Mouse (Mus musculus): ENCODE results near the gene Lgalsl. TPM values are rescaled to one million over a fixed set of nuclear protein-coding genes. Genes with fewer than 3 reads are reported as not detected.

Gene Lgalsl
- polyA plus RNA-seq (2012; rRNA removed): 32.4 and 36.4 TPM in 2 replicates

DNA sequence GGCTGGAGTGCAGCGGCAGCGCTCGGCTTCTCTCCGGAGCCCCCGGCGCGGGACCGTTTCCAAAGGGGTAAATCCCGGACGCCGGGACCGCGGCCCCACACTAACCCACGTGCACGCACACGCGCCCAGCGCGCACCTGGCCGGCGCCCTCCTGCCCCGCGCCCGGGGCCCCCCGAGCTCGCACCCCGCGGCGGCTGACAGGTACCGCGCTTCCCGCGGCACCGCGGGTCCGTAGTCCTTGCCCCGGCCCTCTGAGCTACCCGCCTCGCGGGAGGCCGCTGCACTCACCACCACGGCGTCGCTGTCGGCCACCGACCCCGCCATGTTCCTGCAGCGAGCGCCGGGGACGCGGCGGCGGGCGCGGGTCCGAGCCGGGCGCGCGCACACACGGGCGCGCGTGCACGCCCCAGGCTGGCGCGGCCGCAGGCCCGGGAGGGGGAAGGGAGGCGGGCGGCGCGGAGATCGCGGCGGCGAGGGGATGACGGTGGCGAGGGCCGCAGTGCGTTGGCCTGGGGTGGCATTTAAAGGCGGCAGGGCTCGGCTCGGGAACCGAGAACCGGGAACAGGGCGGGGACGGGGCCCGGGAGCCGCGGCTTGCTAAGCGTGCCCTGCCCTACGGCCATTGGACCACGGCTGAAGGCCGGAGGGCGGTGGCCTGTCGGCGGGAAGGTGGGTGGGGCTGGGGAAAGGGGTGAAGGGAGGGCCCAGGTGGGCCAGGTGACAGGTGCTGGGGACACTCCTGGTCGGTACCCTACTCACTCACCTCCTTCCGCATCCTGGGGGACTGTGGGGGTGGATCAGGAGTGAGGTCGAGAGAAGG lies at the start of gene Lgalsl:
Gene Lgalsl, minus strand, starts transcription at position 371 of the 820 bp plus-strand sequence.
- DNase-seq (ENCODE audit: low read depth): peak; percentile 80
- TF ChIP-seq POLR2A (IDR thresholded peaks at IDR 0.05; ENCODE audit: borderline replicate concordance, extremely low read depth, insufficient read depth, insufficient read length, poor library complexity, severe bottlenecking) (peak; percentile 90), CTCF (IDR thresholded peaks at IDR 0.05; ENCODE audit: borderline replicate concordance, extremely low read depth, insufficient read depth, insufficient read length) (no peak)

DNA sequence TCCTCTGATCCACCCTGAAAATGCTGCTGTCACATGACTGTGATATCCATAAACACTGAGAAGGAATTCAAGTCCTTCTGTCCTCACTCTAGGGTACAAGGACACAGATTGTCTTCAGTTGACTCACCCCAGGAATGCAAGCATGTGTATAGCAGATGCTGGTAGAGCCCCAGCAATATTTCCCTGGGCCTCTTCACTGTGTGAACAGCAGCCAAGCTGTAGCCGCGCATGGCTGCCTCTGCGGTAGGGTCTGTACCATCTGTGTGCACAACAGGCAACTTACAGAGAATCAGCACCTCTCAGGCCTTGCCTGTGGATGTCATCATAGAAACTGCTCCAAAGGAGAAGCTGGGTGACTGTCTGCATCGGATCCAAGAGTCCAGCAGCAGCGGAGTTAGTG lies 47.8 kb upstream of the Lgalsl start:
- peak; percentile 62 for DNase-seq (ENCODE audit: low read depth)

DNA sequence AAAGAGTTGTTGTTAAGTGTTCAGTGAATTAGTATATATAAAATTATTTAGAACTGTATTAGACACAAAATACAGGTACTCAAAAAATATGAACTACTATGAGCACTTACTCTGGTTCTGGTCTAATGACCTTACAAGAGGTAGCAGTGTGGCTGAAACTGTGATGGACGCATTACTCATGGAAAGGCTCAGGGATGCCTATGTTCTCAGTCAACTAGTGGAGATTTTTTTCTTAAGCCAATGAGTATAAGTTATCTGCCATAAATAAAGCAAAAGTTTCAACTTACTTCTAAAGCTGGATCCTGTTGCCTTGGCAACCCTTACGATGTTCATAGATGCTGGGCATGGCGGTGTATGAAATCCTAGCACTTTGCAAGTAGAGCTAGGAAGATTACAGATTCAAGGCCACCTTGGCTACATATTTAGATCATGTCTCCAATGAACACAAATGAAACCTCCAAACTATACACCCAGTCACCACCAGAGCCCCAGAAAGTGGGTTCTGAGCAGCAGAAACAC lies 46.8 kb upstream of the Lgalsl start:
- TF ChIP-seq CTCF (IDR thresholded peaks at IDR 0.05; ENCODE audit: borderline replicate concordance, extremely low read depth, insufficient read depth, insufficient read length) (no peak), POLR2A (IDR thresholded peaks at IDR 0.05; ENCODE audit: borderline replicate concordance, extremely low read depth, insufficient read depth, insufficient read length, poor library complexity, severe bottlenecking) (no peak)
- no peak for DNase-seq (ENCODE audit: low read depth)

More for the DNA sequence above, 47.8 kb upstream of the Lgalsl start:
- TF ChIP-seq POLR2A (IDR thresholded peaks at IDR 0.05; ENCODE audit: borderline replicate concordance, extremely low read depth, insufficient read depth, insufficient read length, poor library complexity, severe bottlenecking) (no peak), CTCF (IDR thresholded peaks at IDR 0.05; ENCODE audit: borderline replicate concordance, extremely low read depth, insufficient read depth, insufficient read length) (no peak)

DNA sequence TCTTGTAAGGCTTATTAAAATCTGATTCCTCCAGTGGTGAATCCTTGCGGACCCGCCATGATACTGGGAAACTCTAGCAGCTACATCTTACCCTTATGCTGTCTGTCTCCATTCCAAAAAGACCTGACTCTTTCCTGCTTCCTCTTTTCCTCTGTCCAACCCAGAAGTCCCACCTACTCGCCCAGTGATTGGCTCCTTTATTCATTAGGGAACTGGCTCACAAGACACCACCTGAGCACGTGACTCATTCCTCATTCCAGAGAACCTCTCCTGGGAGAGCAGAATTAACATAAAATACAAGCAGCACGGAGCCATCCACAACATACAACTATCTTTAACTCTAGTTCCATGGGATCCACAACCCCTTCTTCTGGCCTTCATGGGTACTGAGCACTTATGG lies 42.5 kb upstream of the Lgalsl start:
- no peak for TF ChIP-seq POLR2A (IDR thresholded peaks at IDR 0.05; ENCODE audit: borderline replicate concordance, extremely low read depth, insufficient read depth, insufficient read length, poor library complexity, severe bottlenecking)
- no peak for TF ChIP-seq CTCF (IDR thresholded peaks at IDR 0.05; ENCODE audit: borderline replicate concordance, extremely low read depth, insufficient read depth, insufficient read length)
- no peak for DNase-seq (ENCODE audit: low read depth)

DNA sequence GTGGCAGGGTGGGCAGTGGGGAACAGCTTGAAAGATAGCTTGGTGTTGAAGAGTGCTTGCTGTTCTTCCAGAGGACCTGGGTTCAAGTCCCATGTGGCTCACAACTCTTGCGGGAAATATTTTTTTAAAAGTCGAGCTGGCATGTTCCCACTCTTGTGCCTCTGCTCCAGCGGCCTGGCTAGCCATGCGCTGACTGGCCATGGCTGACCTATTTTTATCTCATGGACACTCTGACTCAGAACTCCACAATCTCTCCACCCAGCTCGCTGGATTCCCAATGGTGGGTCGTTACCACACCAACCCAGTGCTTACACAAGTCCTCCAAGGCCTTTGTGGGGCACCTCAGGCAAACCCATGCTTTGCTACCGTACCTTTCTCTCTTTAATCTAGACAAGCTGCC lies 42.1 kb upstream of the Lgalsl start:
- DNase-seq (ENCODE audit: low read depth): no peak
- TF ChIP-seq CTCF (IDR thresholded peaks at IDR 0.05; ENCODE audit: borderline replicate concordance, extremely low read depth, insufficient read depth, insufficient read length) (no peak), POLR2A (IDR thresholded peaks at IDR 0.05; ENCODE audit: borderline replicate concordance, extremely low read depth, insufficient read depth, insufficient read length, poor library complexity, severe bottlenecking) (no peak)

DNA sequence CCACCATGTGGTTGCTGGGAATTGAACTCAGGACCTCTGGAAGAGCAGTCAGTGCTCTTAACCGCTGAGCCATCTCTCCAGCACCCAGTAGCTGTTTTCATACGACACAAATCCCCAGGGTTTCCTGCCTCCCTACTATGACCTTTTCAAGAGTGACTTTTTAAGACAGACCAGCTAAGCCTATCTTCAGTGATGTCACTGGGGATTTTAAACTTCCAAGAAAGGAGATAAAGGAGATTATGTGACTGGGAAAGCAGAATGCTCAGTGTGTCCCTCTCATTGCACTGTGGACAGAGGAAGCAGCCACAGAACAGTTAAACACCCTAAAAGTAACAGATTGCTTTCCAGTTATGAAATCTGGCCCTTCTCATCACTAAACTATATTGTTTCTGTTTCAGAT lies 41.6 kb upstream of the Lgalsl start:
- no peak for TF ChIP-seq CTCF (IDR thresholded peaks at IDR 0.05; ENCODE audit: borderline replicate concordance, extremely low read depth, insufficient read depth, insufficient read length)
- no peak for TF ChIP-seq POLR2A (IDR thresholded peaks at IDR 0.05; ENCODE audit: borderline replicate concordance, extremely low read depth, insufficient read depth, insufficient read length, poor library complexity, severe bottlenecking)
- no peak for DNase-seq (ENCODE audit: low read depth)

DNA sequence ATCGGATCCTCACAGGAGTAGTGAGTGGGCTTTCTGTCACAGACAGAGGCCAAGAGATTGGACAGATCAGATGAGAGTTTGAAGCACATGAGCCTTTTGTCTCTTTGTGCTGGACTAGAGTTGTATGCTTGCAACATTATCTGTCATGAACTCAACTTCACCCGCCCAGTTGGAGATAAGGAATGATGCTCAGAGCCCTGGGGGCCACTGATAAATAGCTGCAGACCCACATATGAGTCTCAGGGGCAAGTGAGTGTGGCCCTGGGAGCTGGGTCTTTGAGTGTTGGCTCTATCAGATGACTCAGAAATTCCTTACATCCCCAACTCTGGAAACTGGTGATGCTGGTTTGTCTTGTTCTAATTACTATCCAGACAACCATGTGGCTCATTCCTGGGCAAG lies 39.1 kb upstream of the Lgalsl start:
- no peak for TF ChIP-seq CTCF (IDR thresholded peaks at IDR 0.05; ENCODE audit: borderline replicate concordance, extremely low read depth, insufficient read depth, insufficient read length)
- TF ChIP-seq POLR2A (IDR thresholded peaks at IDR 0.05; ENCODE audit: borderline replicate concordance, extremely low read depth, insufficient read depth, insufficient read length, poor library complexity, severe bottlenecking): no peak
- DNase-seq (ENCODE audit: low read depth): no peak

DNA sequence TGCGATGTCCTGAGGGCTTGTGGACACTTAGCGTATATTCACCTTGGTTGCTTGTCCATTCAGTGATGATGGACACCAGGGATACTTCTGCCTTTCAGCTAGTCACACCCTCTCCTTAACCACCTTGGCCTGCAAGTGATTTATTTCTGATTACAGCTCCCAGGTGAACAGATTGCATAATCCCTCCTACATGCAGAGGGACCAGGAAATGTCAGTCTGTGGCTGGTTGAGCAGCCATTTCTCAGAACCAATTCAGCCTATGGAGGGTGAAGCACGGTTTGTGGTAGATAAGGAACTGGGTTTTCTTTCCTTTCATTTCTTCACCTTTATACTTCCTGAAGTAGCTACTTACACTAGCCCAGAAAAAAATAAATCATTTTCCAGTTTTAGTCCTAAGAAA lies 34.6 kb upstream of the Lgalsl start:
- no peak for DNase-seq (ENCODE audit: low read depth)
- TF ChIP-seq POLR2A (IDR thresholded peaks at IDR 0.05; ENCODE audit: borderline replicate concordance, extremely low read depth, insufficient read depth, insufficient read length, poor library complexity, severe bottlenecking) (no peak), CTCF (IDR thresholded peaks at IDR 0.05; ENCODE audit: borderline replicate concordance, extremely low read depth, insufficient read depth, insufficient read length) (no peak)

DNA sequence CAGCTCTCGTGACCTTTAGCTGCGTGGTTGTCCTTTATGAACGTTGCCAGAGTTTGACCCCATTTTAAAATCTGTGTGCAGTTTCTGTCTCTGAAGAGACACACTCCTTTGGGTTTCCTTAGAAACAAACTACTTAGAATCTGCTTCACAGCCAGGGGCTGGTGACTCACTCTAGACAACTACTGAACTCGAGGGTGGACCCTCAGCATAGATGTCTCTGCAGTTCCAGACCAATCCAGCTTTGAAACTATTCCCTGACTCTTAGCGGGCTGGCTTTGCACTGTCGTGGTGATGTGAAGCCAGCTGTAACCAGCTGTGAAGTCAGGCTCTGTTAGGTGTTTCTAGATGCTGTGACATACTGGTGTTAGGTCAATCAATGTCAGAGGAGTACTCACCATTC lies 33.8 kb upstream of the Lgalsl start:
- TF ChIP-seq POLR2A (IDR thresholded peaks at IDR 0.05; ENCODE audit: borderline replicate concordance, extremely low read depth, insufficient read depth, insufficient read length, poor library complexity, severe bottlenecking) (no peak), CTCF (IDR thresholded peaks at IDR 0.05; ENCODE audit: borderline replicate concordance, extremely low read depth, insufficient read depth, insufficient read length) (no peak)
- DNase-seq (ENCODE audit: low read depth): no peak

DNA sequence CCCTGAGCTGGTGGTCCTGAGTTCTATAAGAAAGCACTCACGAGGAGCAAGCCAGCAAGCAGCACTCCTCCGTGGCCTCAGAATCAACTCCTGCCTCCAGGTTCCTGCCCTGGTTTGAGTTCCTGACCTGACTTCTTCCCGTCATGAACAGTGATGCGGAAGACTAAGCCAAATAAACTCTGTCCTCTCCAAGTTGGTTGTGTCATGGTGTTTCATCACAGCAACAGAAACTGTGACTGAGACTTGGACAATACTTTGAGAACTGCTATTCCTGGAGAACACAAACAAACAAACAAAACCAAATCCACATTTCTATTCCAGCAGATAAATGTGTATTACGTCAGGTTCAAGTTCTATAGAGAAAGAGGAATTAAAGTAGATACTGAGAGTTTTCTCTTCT lies 31.2 kb upstream of the Lgalsl start:
- no peak for TF ChIP-seq POLR2A (IDR thresholded peaks at IDR 0.05; ENCODE audit: borderline replicate concordance, extremely low read depth, insufficient read depth, insufficient read length, poor library complexity, severe bottlenecking)
- no peak for TF ChIP-seq CTCF (IDR thresholded peaks at IDR 0.05; ENCODE audit: borderline replicate concordance, extremely low read depth, insufficient read depth, insufficient read length)
- DNase-seq (ENCODE audit: low read depth): no peak

DNA sequence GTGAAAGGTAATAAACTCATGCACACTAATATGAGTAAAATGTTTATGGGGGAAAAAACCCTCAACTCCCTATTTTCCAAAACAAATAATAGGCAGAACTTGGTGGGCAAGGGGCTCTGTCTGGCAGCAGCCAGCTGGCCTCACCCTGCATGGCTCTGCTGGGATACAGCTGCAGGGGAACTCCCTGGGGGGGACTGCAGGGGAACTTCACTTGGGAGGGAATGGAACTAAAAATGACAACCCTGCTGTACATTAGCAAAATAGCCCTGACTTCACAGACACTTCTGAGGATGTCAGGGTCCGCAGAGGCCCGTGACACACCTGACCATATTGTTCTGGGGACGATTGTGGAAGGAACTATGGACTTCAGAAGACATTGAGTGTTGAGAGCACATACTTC lies 29.5 kb upstream of the Lgalsl start:
- TF ChIP-seq CTCF (IDR thresholded peaks at IDR 0.05; ENCODE audit: borderline replicate concordance, extremely low read depth, insufficient read depth, insufficient read length) (no peak), POLR2A (IDR thresholded peaks at IDR 0.05; ENCODE audit: borderline replicate concordance, extremely low read depth, insufficient read depth, insufficient read length, poor library complexity, severe bottlenecking) (no peak)
- no peak for DNase-seq (ENCODE audit: low read depth)

DNA sequence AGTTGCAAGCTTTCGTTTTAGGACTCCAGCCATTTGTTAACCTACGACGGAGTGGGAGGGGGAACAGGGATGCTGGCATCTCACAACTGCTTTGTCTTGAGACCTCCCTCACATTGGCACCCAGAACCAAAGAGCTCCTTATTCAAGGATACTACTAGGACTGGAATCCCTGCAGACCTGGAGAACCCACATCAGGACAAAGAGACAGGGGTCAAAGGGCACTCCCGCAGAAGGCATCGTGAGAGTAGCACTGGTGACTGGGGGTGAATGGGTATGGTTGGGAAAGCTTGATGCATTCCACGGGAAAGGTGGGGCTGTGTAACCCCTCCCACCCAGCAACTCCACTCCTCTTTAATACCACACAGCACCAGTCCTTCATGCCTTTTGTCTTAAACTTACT lies 29.0 kb upstream of the Lgalsl start:
- TF ChIP-seq POLR2A (IDR thresholded peaks at IDR 0.05; ENCODE audit: borderline replicate concordance, extremely low read depth, insufficient read depth, insufficient read length, poor library complexity, severe bottlenecking): no peak
- TF ChIP-seq CTCF (IDR thresholded peaks at IDR 0.05; ENCODE audit: borderline replicate concordance, extremely low read depth, insufficient read depth, insufficient read length): no peak
- no peak for DNase-seq (ENCODE audit: low read depth)
